Mouse (Mus musculus) gastrocnemius, adult 2 months (tissue): ENCODE results near the gene Zfhx3. TPM values are rescaled to one million over a fixed set of nuclear protein-coding genes. Genes with fewer than 3 reads are reported as not detected.

Experiments used
- DNase-seq: peaks from one replicate; pipeline ENCODE4 v3.0.0; 2022
- H3K27ac ChIP-seq: fragments of 200-600 bp; 2 replicates; pipeline ENCODE4 v1.8.1; 2022; ENCODE audit warnings: mild to moderate bottlenecking
- H3K4me3 ChIP-seq: fragments of 200-600 bp; 2 replicates; pipeline ENCODE4 v1.8.1; 2022; ENCODE audit warnings: mild to moderate bottlenecking, moderate library complexity
- CTCF ChIP-seq: fragments of 200-600 bp; IDR thresholded peaks from 2 replicates; pipeline ENCODE4 v1.8.1; 2022; ENCODE audit warnings: antibody characterized with exemption, mild to moderate bottlenecking, moderate library complexity
- intact Hi-C: fragments of 180-260 bp; cut with DNase I; formaldehyde crosslinking; loops from one replicate; pipeline ENCODE4 v1.15.1; 2025
- total RNA-seq, 2 experiments: library from RNA; stranded (reverse); gene quantifications; 2 replicates each; pipeline ENCODE4 v1.2.3; 2021

The Zfhx3 gene
- total RNA-seq, 2 experiments from 2014 or later = 14.1 to 17.7 TPM

- no peak for DNase-seq
- intact Hi-C loops = no loop called here
- Histone ChIP-seq H3K27ac (no peak overlapping the region), H3K4me3 (no peak overlapping the region)
- TF ChIP-seq CTCF = no peak
These were observed 912.1 kb downstream of the Zfhx3 start for GRCm38 (mm10) chr8:108854444-108855102.

DNA sequence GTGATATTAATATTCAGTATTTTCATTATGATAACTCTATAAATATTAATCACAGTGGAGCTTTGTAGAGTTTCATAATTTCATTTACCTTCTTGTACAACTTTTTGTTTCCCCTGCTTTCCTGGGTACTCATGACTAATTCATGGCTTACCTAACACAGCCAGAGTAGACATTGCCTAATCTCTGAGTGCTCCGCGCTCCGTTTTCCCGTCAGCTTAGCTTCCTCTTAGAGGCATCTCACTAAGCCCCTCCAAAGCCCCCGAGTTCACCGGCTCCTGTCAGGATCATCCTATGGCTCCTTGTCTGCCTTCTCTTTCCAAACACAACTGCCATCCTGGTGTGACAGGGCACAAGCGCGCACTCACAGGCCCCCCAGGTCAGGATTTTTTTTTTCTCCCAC, 916.6 kb downstream of the Zfhx3 start:
- H3K27ac ChIP-seq = no peak overlapping the region
- intact Hi-C loops = no loop called here
- DNase-seq = no peak
- TF ChIP-seq CTCF = no peak
- H3K4me3 ChIP-seq = no peak overlapping the region

DNA sequence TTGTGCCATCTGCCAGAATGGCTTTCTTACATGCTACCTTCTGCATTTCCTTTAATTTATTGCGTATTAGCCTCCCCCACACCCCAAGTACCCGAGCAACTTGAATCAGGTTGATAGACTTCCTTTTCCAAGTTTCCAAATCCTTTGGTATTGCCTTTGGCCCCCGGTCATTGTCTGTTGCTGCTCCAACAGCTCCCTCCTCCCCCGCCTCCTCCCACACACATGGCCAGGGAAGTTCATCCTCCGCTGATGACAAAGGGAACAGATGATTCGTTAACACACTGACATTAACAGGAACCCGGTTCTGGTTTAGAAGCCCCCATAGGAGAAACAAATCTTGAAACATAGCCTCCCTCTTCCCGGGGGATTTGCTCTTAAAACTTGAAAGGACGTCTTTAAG, 917.5 kb downstream of the Zfhx3 start:
- Histone ChIP-seq H3K4me3 (no peak overlapping the region; the same call in 1 of the 2 replicates), H3K27ac (no peak overlapping the region)
- intact Hi-C loops = no loop called here
- no peak for TF ChIP-seq CTCF
- DNase-seq = no peak

DNA sequence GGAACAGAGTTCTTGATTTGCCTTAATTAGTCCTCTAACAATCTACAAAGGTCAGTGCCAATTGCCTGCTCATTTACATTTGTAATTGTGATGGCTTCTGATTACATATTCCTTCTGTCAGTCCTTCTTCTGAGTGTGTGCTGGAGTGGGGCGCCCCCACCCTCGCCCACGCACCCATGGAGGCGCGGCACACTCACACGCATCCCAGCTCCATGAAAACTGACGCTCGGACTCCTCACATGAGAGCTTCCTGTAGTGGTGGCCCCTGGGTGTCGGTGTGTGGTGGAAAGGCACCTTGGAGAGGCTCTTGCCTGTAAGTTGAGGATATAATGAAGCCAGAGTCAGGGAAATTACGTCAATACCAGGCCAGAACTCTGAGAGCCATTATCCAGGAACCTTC, 921.0 kb downstream of the Zfhx3 start:
- Histone ChIP-seq H3K27ac (no peak overlapping the region), H3K4me3 (no peak overlapping the region)
- intact Hi-C loops = no loop called here
- DNase-seq = no peak
- TF ChIP-seq CTCF = no peak

- Histone ChIP-seq H3K27ac (no peak overlapping the region), H3K4me3 (no peak overlapping the region)
- DNase-seq = no peak
- intact Hi-C loops = no loop called here
- TF ChIP-seq CTCF = no peak
These were observed 924.0 kb downstream of the Zfhx3 start for GRCm38 (mm10) chr8:108866430-108866829.

DNA sequence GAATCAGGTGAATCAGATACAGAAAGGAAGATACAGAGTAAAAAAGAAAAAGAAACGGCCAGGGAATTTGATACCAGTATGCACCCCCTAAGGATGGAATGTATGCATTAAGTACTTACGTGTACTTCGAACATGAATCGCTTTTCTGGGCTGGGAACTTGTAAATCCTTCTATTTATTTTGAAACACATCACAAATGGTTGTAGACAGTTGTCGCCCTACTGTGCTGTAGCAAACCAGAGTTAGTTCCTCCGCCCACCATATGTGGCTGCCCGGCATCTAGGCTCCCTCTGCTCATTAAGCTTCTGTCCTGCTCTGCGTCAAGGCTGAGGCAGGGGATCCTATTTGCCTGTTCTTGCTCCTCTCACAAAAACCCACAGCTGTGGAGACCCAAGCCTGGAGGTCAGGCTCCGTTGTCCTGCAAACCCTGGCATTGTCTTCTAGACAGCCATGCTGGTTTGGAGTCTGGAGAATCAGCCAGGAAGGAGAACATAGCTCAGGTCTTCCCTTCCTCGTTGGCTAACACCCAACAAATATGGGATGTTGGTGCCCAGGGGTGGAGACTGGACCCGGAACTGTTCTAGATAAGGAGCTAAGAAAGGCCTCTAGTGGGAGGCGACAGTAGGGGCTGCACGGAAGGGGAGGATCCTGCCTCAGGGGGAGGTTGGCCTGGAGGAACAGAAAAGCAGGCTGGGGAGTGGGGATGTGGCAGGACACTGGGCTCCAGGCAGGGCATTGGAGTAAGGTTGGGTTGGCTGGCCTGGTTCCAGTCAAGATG, 925.2 kb downstream of the Zfhx3 start:
- H3K4me3 ChIP-seq = no peak overlapping the region
- intact Hi-C loops = no loop called here
- no peak for DNase-seq
- TF ChIP-seq CTCF = no peak
- no peak overlapping the region; the same call in 1 of the 2 replicates for H3K27ac ChIP-seq

DNA sequence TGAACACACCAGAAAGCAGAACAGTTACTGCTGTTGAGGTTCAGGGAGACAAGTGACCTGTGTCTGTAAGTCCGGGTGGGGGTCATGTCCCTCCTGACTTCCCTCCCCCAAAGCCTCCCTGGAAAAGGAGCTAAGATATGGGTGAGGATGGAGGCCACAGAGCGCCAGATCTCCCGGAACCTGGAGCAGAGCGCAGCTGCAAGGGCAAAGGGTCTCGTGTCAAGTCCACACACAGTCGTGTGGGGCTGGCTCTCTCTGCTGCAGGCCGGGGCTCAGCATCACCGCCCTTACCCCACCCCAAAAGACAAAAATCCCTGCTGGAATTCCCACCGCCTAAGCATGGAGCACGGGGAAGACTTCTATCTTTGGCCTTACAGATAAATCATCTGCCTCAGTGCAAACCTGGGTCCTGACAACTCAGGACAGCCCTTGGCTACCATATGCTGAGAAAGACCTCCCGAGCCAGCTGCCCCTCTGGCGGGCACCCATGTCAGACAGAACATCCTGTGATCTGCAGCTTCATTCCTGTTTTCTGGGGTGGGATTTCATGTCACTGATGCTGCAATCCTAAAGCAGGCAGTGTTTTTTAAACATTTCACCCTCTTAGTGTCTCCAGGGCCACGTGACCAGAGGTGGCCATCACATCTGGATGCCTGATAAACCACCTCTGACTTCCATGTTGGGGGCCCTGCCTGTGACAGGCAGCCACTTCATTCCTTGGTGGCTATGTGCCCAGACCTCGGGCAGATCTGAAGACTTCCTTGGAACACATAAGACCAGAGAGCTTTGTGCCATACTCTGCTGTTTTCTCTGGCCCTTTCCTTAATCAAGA, 926.0 kb downstream of the Zfhx3 start:
- Histone ChIP-seq H3K4me3 (no peak overlapping the region), H3K27ac (peak overlapping the region; percentile 16; the same call in 1 of the 2 replicates)
- DNase-seq = no peak
- intact Hi-C loops = no loop called here
- TF ChIP-seq CTCF = no peak

- no peak overlapping the region for H3K4me3 ChIP-seq
- H3K27ac ChIP-seq = no peak overlapping the region
- DNase-seq = no peak
- intact Hi-C loops = no loop called here
- TF ChIP-seq CTCF = no peak
These were observed 927.0 kb downstream of the Zfhx3 start for GRCm38 (mm10) chr8:108869420-108869819.

- Histone ChIP-seq H3K4me3 (no peak overlapping the region), H3K27ac (no peak overlapping the region)
- intact Hi-C loops = no loop called here
- TF ChIP-seq CTCF = no peak
- no peak for DNase-seq
These were observed 927.5 kb downstream of the Zfhx3 start for GRCm38 (mm10) chr8:108869935-108870334.

- no peak overlapping the region for H3K27ac ChIP-seq
- no peak for DNase-seq
- TF ChIP-seq CTCF = no peak
- intact Hi-C loops = no loop called here
- H3K4me3 ChIP-seq = no peak overlapping the region
These were observed 927.9 kb downstream of the Zfhx3 start for GRCm38 (mm10) chr8:108870371-108870770.

- no peak for TF ChIP-seq CTCF
- intact Hi-C loops = no loop called here
- Histone ChIP-seq H3K4me3 (no peak overlapping the region), H3K27ac (no peak overlapping the region)
- no peak for DNase-seq
These were observed 933.3 kb downstream of the Zfhx3 start for GRCm38 (mm10) chr8:108875722-108876121.

GRCm38 (mm10) chr8:108880101-108880500, 937.7 kb downstream of the Zfhx3 start:
- intact Hi-C loops = loop anchor here (10.0 kb wide), 1 partner anchor 165 kb away; no protein-coding TSS in a partner anchor
- Histone ChIP-seq H3K27ac (no peak overlapping the region), H3K4me3 (no peak overlapping the region)
- no peak for TF ChIP-seq CTCF
- DNase-seq = no peak

DNA sequence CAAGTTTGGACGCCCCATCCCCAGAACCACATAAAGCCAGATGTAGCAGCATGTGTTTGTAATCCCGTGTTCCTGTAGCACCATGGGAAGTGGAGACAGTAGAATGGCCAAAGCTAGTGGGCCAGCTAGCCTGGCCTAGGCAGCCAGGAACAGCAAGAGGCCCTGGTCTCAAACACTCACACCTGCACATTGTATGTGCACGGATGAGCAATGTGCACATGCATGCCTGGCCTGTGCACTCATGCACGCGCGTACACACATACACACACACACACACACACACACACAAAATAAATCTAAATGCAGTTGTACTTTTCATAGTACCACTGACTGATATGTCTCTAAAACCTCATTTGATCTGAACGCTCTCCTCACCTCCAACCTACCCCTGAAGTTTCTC, 938.9 kb downstream of the Zfhx3 start:
- no peak for TF ChIP-seq CTCF
- DNase-seq = no peak
- Histone ChIP-seq H3K4me3 (no peak overlapping the region), H3K27ac (no peak overlapping the region)
- intact Hi-C loops = loop anchor here (10.0 kb wide), 1 partner anchor 167 kb away; no protein-coding TSS in a partner anchor
